Mouse (Mus musculus): ENCODE results near the gene Ppp3ca. TPM values are rescaled to one million over a fixed set of nuclear protein-coding genes. Genes with fewer than 3 reads are reported as not detected.

Ppp3ca gene
- polyA plus RNA-seq, 1 experiment from 2014 or later = 127 TPM

DNA sequence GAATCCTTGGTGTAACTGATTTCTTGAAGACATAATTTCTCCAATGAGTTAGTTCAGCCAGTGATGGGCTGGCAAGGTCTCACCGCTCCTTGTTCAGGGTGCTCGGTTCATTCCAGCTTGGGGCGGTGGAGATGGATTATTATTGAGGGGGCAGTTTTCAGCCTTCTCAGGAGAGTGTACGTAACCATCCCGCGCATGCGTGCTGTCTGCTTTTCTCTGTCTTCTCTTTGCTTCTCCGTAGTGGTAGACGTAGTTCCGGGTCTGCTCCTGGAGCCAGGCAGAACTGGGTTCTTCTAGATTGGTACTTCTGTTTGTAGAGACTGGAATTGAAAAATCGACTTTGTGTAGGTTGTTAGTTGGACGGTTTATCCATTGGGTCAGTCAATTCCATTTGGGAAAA lies 89.5 kb downstream of the Ppp3ca start:
- Histone ChIP-seq H3K27me3 (no peaks in the 10 kb centered on the region), H3K9me3 (replicated peaks) (no peaks in the 10 kb centered on the region), H3K36me3 (no peaks in the 10 kb centered on the region), H3K4me3 (no peak overlapping the region), H3K9ac (no peak overlapping the region), H3K27ac (no peak overlapping the region), H3K4me2 (replicated peaks) (no peak overlapping the region), H3K4me1 (peaks cover 10% of the 10 kb centered on the region)
- 96% methylated on average over 12 of the region's 12 CpGs for WGBS
- no peak for ATAC-seq (ENCODE audit: low FRiP score)

DNA sequence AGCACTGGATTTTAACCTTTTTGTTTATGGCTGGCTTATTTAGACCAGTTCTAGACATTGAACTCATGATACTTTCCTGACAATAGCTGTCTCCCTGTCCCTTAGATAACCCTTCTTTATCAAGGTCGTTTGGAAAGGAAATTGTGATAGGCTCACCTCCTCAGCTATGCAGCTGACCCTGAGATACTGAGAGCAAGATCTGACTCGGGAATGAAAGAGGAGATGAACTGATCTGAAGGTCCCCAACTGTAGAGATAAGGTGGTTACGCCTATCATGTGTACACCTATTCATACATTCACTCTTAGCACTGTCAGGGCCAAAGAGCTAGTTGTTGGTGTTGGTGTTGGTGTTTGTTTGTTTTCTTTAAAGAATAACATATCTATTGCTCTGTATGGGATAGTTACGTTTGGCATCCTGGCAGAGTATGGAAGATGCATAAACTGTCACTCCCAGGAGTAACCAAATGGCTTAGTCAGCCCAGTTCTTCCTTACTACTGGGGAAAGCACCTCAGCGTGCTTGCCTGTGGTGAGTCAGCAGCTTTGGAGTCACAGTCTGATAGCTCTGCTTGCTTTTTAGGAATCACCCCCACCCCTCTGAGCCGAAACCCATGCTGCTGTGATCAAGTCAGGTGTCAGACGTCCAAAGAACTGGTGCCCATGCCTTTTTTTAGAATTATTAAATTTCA lies 91.5 kb downstream of the Ppp3ca start:
- no peaks in the 10 kb centered on the region for H3K27me3 ChIP-seq
- ATAC-seq (ENCODE audit: low FRiP score) = no peak
- H3K36me3 ChIP-seq = no peaks in the 10 kb centered on the region
- H3K4me3 ChIP-seq = no peak overlapping the region
- peaks cover 16% of the 10 kb centered on the region for H3K4me1 ChIP-seq
- H3K27ac ChIP-seq = no peak overlapping the region
- no peak overlapping the region for H3K4me2 ChIP-seq (replicated peaks)
- no peaks in the 10 kb centered on the region for H3K9me3 ChIP-seq (replicated peaks)
- WGBS = 75% methylated on average over 7 of the region's 7 CpGs
- H3K9ac ChIP-seq = no peak overlapping the region

DNA sequence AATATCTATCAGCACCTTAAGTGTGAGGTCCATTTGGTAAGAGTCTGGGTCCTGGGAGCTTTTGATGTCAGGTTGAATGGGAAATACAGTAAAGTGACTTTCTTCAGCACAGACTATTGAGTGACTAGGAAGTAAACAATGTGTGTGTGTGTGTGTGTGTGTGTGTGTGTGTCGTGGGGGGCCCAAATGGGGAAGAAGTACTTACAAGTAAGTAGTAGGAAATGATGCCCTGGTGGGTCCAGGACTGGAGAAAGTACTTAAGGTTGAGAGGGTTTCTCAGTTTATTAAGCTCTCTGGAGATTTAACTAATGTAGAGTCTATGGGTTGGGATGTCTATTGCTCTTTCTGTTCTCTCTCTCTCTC lies 92.0 kb downstream of the Ppp3ca start:
- H3K4me2 ChIP-seq (replicated peaks) = no peak overlapping the region
- no peaks in the 10 kb centered on the region for H3K9me3 ChIP-seq (replicated peaks)
- no peak overlapping the region for H3K9ac ChIP-seq
- no peak overlapping the region for H3K4me3 ChIP-seq
- WGBS = 80% methylated on average over 1 of the region's 1 CpGs
- H3K36me3 ChIP-seq = no peaks in the 10 kb centered on the region
- peaks cover 16% of the 10 kb centered on the region for H3K4me1 ChIP-seq
- no peak for ATAC-seq (ENCODE audit: low FRiP score)
- H3K27ac ChIP-seq = no peak overlapping the region
- no peaks in the 10 kb centered on the region for H3K27me3 ChIP-seq

DNA sequence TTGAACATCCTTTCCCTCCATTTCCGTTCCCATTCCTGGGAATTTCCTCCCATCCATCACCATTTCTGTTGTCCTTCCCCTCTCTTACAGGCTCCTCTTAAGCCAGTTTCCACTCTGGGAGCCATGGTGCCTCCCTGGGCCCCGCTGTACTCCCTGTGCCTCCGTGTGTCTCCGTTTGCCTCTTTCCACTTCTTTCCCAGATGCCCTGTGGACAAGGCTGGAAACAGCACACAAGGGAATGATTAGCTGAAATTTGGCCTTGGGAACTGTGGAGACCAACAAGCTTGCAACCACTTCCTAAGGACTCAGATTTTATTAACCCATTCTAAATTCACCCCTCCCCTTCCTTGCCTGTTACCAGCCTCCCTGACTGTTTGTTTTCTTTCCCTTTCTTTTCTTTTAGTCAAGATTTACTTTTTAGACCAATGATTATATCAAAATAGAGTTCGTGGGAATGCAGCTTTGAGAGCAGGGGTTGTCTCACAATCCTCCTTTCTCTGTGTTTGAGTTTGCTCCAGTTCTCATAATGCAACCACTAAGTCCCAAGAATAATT lies 93.9 kb downstream of the Ppp3ca start:
- peaks cover 14% of the 10 kb centered on the region for H3K4me1 ChIP-seq
- no peak overlapping the region for H3K27ac ChIP-seq
- 57% methylated on average over 5 of the region's 5 CpGs for WGBS
- ATAC-seq (ENCODE audit: low FRiP score) = no peak
- H3K27me3 ChIP-seq = no peaks in the 10 kb centered on the region
- no peak overlapping the region for H3K4me3 ChIP-seq
- no peaks in the 10 kb centered on the region for H3K9me3 ChIP-seq (replicated peaks)
- H3K4me2 ChIP-seq (replicated peaks) = no peak overlapping the region
- no peaks in the 10 kb centered on the region for H3K36me3 ChIP-seq
- no peak overlapping the region for H3K9ac ChIP-seq

GRCm38 (mm10) chr3:136765569-136765968 lies 95.6 kb downstream of the Ppp3ca start:
- Histone ChIP-seq H3K27ac (no peak overlapping the region), H3K4me2 (replicated peaks) (no peak overlapping the region), H3K9me3 (replicated peaks) (no peaks in the 10 kb centered on the region), H3K27me3 (no peaks in the 10 kb centered on the region), H3K36me3 (no peaks in the 10 kb centered on the region), H3K4me3 (no peak overlapping the region), H3K4me1 (peaks cover 12% of the 10 kb centered on the region), H3K9ac (no peak overlapping the region)
- 59% methylated on average over 2 of the region's 2 CpGs for WGBS
- ATAC-seq (ENCODE audit: low FRiP score) = no peak

DNA sequence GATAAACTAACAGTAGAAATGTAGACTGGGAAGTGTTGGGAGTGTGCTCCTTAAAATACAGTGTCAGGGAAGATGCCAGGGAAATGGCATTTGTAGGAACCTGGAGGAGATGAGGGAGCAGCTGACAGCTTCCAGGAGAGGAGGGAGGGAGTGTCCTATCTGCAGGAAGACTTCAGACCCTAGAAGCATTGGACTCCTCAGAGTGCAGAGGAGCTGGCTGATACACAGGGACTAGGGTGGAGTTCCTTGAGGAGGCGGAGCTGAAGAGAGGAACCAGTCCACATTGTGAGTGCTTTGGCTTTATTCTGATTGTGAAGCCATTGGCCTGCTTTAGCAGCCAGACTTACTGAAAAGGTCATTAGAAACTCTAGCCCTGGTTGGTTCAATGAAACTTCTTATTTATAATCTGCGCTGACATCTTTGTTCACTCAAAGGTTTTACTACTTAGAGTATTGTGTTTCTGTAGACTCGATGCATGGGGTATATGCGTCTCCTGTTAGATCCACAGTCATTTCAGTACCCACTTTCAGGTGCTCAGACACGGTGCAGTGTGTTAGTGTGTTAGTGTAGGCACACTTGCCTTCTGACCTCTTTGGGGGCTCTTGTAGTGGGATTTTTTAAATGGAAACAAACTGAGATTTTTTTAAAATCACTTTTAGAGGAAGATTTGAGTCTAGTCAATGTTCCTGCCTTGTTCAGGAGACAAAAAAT lies 99.0 kb downstream of the Ppp3ca start:
- no peak overlapping the region for H3K4me3 ChIP-seq

GRCm38 (mm10) chr3:136769486-136769882 lies 99.6 kb downstream of the Ppp3ca start:
- Histone ChIP-seq H3K4me3 (no peak overlapping the region), H3K9me3 (replicated peaks) (no peaks in the 10 kb centered on the region), H3K4me2 (replicated peaks) (no peak overlapping the region), H3K36me3 (no peaks in the 10 kb centered on the region), H3K9ac (no peak overlapping the region), H3K4me1 (peaks cover 8% of the 10 kb centered on the region), H3K27ac (no peak overlapping the region; the same call in 1 of the 2 replicates), H3K27me3 (no peaks in the 10 kb centered on the region)
- WGBS = 93% methylated on average over 1 of the region's 1 CpGs
- no peak for ATAC-seq (ENCODE audit: low FRiP score)

More for the DNA sequence above, 99.0 kb downstream of the Ppp3ca start:
- WGBS = 86% methylated on average over 5 of the region's 5 CpGs
- ATAC-seq (ENCODE audit: low FRiP score) = no peak
- Histone ChIP-seq H3K27ac (no peak overlapping the region), H3K4me1 (peaks cover 9% of the 10 kb centered on the region), H3K9me3 (replicated peaks) (no peaks in the 10 kb centered on the region), H3K4me2 (replicated peaks) (no peak overlapping the region), H3K27me3 (no peaks in the 10 kb centered on the region), H3K9ac (no peak overlapping the region), H3K36me3 (no peaks in the 10 kb centered on the region)

GRCm38 (mm10) chr3:136771700-136772099 lies 101.8 kb downstream of the Ppp3ca start:
- no peak for ATAC-seq (ENCODE audit: low FRiP score)
- H3K4me2 ChIP-seq (replicated peaks) = no peak overlapping the region
- 90% methylated on average over 5 of the region's 5 CpGs for WGBS
- no peak overlapping the region for H3K27ac ChIP-seq
- H3K4me1 ChIP-seq = no peaks in the 10 kb centered on the region
- H3K27me3 ChIP-seq = no peaks in the 10 kb centered on the region
- no peaks in the 10 kb centered on the region for H3K9me3 ChIP-seq (replicated peaks)
- H3K36me3 ChIP-seq = no peaks in the 10 kb centered on the region
- no peak overlapping the region for H3K9ac ChIP-seq
- H3K4me3 ChIP-seq = no peak overlapping the region

DNA sequence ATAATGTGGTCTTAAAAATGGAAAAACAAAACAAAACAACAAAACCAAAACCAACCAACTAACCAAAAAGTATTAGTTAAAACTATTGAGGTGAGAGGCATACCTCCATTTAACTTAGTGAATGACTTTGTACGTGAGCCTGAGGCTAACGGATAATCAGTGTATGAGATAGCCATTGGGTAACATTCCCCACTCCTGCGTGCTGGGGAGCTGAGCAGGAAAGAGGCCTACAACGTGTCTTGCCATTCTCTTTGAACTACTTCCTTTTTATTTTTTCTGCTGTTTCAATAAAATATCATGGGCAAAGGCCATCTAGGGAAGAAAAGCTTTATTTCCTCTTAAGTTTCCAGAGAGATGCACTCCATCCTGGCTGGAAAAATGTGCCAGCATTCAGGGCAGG lies 103.3 kb downstream of the Ppp3ca start:
- 87% methylated on average over 4 of the region's 4 CpGs for WGBS
- Histone ChIP-seq H3K27me3 (no peaks in the 10 kb centered on the region), H3K4me1 (0 out of 2 replicates have a peak, but pooled peaks cover 6% of the 10 kb centered on the region), H3K9me3 (replicated peaks) (no peaks in the 10 kb centered on the region), H3K4me2 (replicated peaks) (no peak overlapping the region), H3K4me3 (no peak overlapping the region), H3K27ac (no peak overlapping the region), H3K36me3 (no peaks in the 10 kb centered on the region), H3K9ac (no peak overlapping the region)
- no peak for ATAC-seq (ENCODE audit: low FRiP score)

GRCm38 (mm10) chr3:136774196-136774595 lies 104.3 kb downstream of the Ppp3ca start:
- no peak overlapping the region for H3K27ac ChIP-seq
- H3K9me3 ChIP-seq (replicated peaks) = no peaks in the 10 kb centered on the region
- WGBS = 93% methylated on average over 6 of the region's 6 CpGs
- H3K36me3 ChIP-seq = no peaks in the 10 kb centered on the region
- no peak for ATAC-seq (ENCODE audit: low FRiP score)
- H3K27me3 ChIP-seq = no peaks in the 10 kb centered on the region
- H3K4me1 ChIP-seq = 0 out of 2 replicates have a peak, but pooled peaks cover 6% of the 10 kb centered on the region
- no peak overlapping the region for H3K4me2 ChIP-seq (replicated peaks)
- no peak overlapping the region for H3K9ac ChIP-seq
- no peak overlapping the region for H3K4me3 ChIP-seq

- H3K27ac ChIP-seq = no peak overlapping the region
- no peak overlapping the region for H3K4me2 ChIP-seq (replicated peaks)
- H3K36me3 ChIP-seq = no peaks in the 10 kb centered on the region
- no peaks in the 10 kb centered on the region for H3K9me3 ChIP-seq (replicated peaks)
- H3K27me3 ChIP-seq = no peaks in the 10 kb centered on the region
- ATAC-seq (ENCODE audit: low FRiP score) = no peak
- H3K9ac ChIP-seq = no peak overlapping the region
- whole genome bisulfite sequencing = 91% methylated on average over 4 of the region's 4 CpGs
- H3K4me1 ChIP-seq = 0 out of 2 replicates have a peak, but pooled peaks cover 6% of the 10 kb centered on the region
- H3K4me3 ChIP-seq = no peak overlapping the region
Observed at GRCm38 (mm10) chr3:136776525-136776924, 106.6 kb downstream of the Ppp3ca start.

DNA sequence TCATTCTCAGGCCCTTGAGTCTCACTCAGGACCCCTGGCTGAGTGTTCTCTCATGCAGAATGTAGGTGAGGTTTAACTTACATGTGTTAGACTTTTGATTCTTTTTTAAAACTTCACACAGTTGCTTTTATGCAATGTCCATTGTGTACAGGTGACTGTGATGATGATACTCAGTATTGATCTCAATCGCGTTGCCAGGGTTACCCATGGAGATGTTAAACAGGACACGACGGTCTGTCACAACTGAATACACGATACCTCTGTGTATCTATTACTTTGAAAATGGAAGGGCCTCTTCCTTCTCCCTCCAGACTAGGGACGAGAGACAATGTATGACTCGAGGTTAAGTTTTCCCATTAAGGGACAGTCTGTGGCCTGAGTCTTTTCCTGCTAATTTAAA lies 107.5 kb downstream of the Ppp3ca start:
- Histone ChIP-seq H3K27ac (no peak overlapping the region), H3K4me1 (0 out of 2 replicates have a peak, but pooled peaks cover 6% of the 10 kb centered on the region), H3K9ac (no peak overlapping the region), H3K36me3 (no peaks in the 10 kb centered on the region), H3K27me3 (no peaks in the 10 kb centered on the region), H3K9me3 (replicated peaks) (no peaks in the 10 kb centered on the region), H3K4me3 (no peak overlapping the region), H3K4me2 (replicated peaks) (no peak overlapping the region)
- no peak for ATAC-seq (ENCODE audit: low FRiP score)
- WGBS = 71% methylated on average over 7 of the region's 7 CpGs
